ENCODE assay signal across 7 mouse cellular contexts in genomic region chr8:105613037-105613436, GRCm38 (mm10). TPM values are rescaled to one million over a fixed set of nuclear protein-coding genes. Genes with fewer than 3 reads are reported as not detected.
DNase-seq lines count a peak whose midpoint lies in the region; ATAC-seq and TF ChIP-seq lines count a peak whose summit lies in the region.

No protein-coding gene starts in this region.

- peaks cover 50% of the 10 kb centered on the region for H3K4me1 ChIP-seq in E14TG2a.4 (replicated peaks; ENCODE audit: low read depth, low read length)
- peaks cover 29% of the 10 kb centered on the region for H3K4me1 ChIP-seq in hindbrain, embryonic 13.5 days (replicated peaks)
- peaks cover 49% of the 10 kb centered on the region for H3K4me1 ChIP-seq in liver, embryonic 11.5 days (replicated peaks; ENCODE audit: control insufficient read depth, insufficient read depth, low read length)

- peaks cover 57% of the 10 kb centered on the region for H3K27me3 ChIP-seq in E14TG2a.4 (ENCODE audit: insufficient read depth, low read length)
- H3K27me3 ChIP-seq in hindbrain, embryonic 13.5 days, result peaks cover 41% of the 10 kb centered on the region
- peaks cover 7% of the 10 kb centered on the region; the same call in 1 of the 2 replicates for H3K27me3 ChIP-seq in liver, embryonic 11.5 days (replicated peaks; ENCODE audit: control insufficient read depth, insufficient read depth, low read length)

- peak; percentile 83 for DNase-seq in adrenal gland, postnatal 14 days
- DNase-seq in gastrocnemius, adult 18-20 months (ENCODE audit: low spot score), result peak; percentile 50
- peak; percentile 46 for DNase-seq in liver, embryonic 11.5 days (ENCODE audit: low spot score)
- peak; percentile 29 for DNase-seq in neural tube, embryonic 10.5 days (ENCODE audit: extremely low spot score, low spot score)
- no peak for DNase-seq in retina, embryonic 14.5 days (ENCODE audit: low spot score)

- peak overlapping the region; percentile 93 for H3K4me2 ChIP-seq in hindbrain, embryonic 13.5 days
- H3K4me2 ChIP-seq in liver, embryonic 11.5 days, result peak overlapping the region; percentile 93

- H3K27ac ChIP-seq in hindbrain, embryonic 13.5 days, result no peak overlapping the region
- no peak overlapping the region for H3K27ac ChIP-seq in liver, embryonic 11.5 days (ENCODE audit: low read depth, low read length)

- H3K36me3 ChIP-seq in E14TG2a.4 (ENCODE audit: insufficient read depth, low read length), result peaks cover 34% of the 10 kb centered on the region
- peaks cover 33% of the 10 kb centered on the region for H3K36me3 ChIP-seq in hindbrain, embryonic 13.5 days
- H3K36me3 ChIP-seq in liver, embryonic 11.5 days (ENCODE audit: control insufficient read depth, insufficient read depth, low read length), result peaks cover 21% of the 10 kb centered on the region

- no peaks in the 10 kb centered on the region for H3K9me3 ChIP-seq in E14TG2a.4 (ENCODE audit: low read length)
- H3K9me3 ChIP-seq in hindbrain, embryonic 13.5 days, result no peaks in the 10 kb centered on the region
- H3K9me3 ChIP-seq in liver, embryonic 11.5 days (ENCODE audit: control insufficient read depth, low read length), result no peaks in the 10 kb centered on the region

- no peak for ATAC-seq in hindbrain, embryonic 13.5 days (ENCODE audit: low FRiP score)
- no peak for ATAC-seq in liver, embryonic 11.5 days (replicated peaks; ENCODE audit: low FRiP score)

- WGBS in hindbrain, embryonic 13.5 days, result 4% methylated on average over 20 of the region's 20 CpGs
- WGBS in liver, embryonic 11.5 days, result 8% methylated on average over 20 of the region's 20 CpGs

- TF ChIP-seq CTCF in E14TG2a.4 (conservative IDR thresholded peaks at IDR 0.05; ENCODE audit: low read length), result no peak

- H3K4me3 ChIP-seq in E14TG2a.4 (replicated peaks; ENCODE audit: low read length), result peak overlapping the region; percentile 82
- H3K4me3 ChIP-seq in hindbrain, embryonic 13.5 days, result peak overlapping the region; percentile 47
- peak overlapping the region; percentile 39 for H3K4me3 ChIP-seq in liver, embryonic 11.5 days (ENCODE audit: low read depth, low read length)

- H3K9ac ChIP-seq in hindbrain, embryonic 13.5 days, result no peak overlapping the region; the same call in 1 of the 2 replicates
- no peak overlapping the region for H3K9ac ChIP-seq in liver, embryonic 11.5 days (ENCODE audit: low read depth, low read length)

RNA-seq across cellular contexts. Expression of gene Ripor1, which starts 8.0 kb away (rescaled TPM):
- total RNA-seq in adrenal gland, postnatal 14 days (2021), result 33.9 and 39.8 TPM in 2 replicates
- 10 to 100 TPM; 17.1 to 21.7 TPM for total RNA-seq in gastrocnemius, adult 18-20 months (2021)
- 26.6 and 27.1 TPM in 2 replicates for polyA plus RNA-seq in hindbrain, embryonic 13.5 days (2015; fragmentation: Nextera tagmentation; extraction: Ambion mirVana)
- polyA plus RNA-seq in liver, embryonic 11.5 days (2014; fragmentation: Nextera tagmentation; extraction: Ambion mirVana), result 31.4 and 33.0 TPM in 2 replicates

RNA-seq across cellular contexts. Expression of gene Ctcf, which starts 23.3 kb away (rescaled TPM):
- 58.4 and 70.4 TPM in 2 replicates for total RNA-seq in adrenal gland, postnatal 14 days (2021)
- 10 to 100 TPM; 33.6 to 34.2 TPM for total RNA-seq in gastrocnemius, adult 18-20 months (2021)
- polyA plus RNA-seq in hindbrain, embryonic 13.5 days (2015; fragmentation: Nextera tagmentation; extraction: Ambion mirVana), result 114 and 120 TPM in 2 replicates
- polyA plus RNA-seq in liver, embryonic 11.5 days (2014; fragmentation: Nextera tagmentation; extraction: Ambion mirVana), result 79.0 and 83.2 TPM in 2 replicates

RNA-seq across cellular contexts. Expression of gene Agrp, which starts 24.2 kb away (rescaled TPM):
- total RNA-seq in adrenal gland, postnatal 14 days (2021), result 0.93 and 1.0 TPM in 2 replicates
- 1 to 10 TPM in 1 of 2 experiments, under 1 TPM in 1; 0.52 to 1.2 TPM for total RNA-seq in gastrocnemius, adult 18-20 months (2021)
- polyA plus RNA-seq in hindbrain, embryonic 13.5 days (2015; fragmentation: Nextera tagmentation; extraction: Ambion mirVana), result 0.43 and 1.2 TPM in 2 replicates
- polyA plus RNA-seq in liver, embryonic 11.5 days (2014; fragmentation: Nextera tagmentation; extraction: Ambion mirVana), result 0.53 TPM in 1 of 2 replicates, not detected in the other

RNA-seq across cellular contexts. Expression of gene Atp6v0d1, which starts 47.2 kb away (rescaled TPM):
- total RNA-seq in adrenal gland, postnatal 14 days (2021), result 90.6 and 97.4 TPM in 2 replicates
- 10 to 100 TPM; 40.1 to 42.7 TPM for total RNA-seq in gastrocnemius, adult 18-20 months (2021)
- 201 and 203 TPM in 2 replicates for polyA plus RNA-seq in hindbrain, embryonic 13.5 days (2015; fragmentation: Nextera tagmentation; extraction: Ambion mirVana)
- polyA plus RNA-seq in liver, embryonic 11.5 days (2014; fragmentation: Nextera tagmentation; extraction: Ambion mirVana), result 74.2 and 76.3 TPM in 2 replicates
